Mouse (Mus musculus) central nervous system, embryonic 14 days (tissue): ENCODE results near the gene Bcl2. TPM values are rescaled to one million over a fixed set of nuclear protein-coding genes. Genes with fewer than 3 reads are reported as not detected.

Experiments
- polyA plus RNA-seq: library from polyadenylated mRNA; depleted of rRNA; stranded (reverse); fragments of >200 nt; gene quantifications from 2 replicates; pipeline ENCODE4 v1.2.3, GENCODE M21; 2012; rRNA removed

The Bcl2 gene
- 4.6 and 5.3 TPM in 2 replicates for polyA plus RNA-seq

DNA sequence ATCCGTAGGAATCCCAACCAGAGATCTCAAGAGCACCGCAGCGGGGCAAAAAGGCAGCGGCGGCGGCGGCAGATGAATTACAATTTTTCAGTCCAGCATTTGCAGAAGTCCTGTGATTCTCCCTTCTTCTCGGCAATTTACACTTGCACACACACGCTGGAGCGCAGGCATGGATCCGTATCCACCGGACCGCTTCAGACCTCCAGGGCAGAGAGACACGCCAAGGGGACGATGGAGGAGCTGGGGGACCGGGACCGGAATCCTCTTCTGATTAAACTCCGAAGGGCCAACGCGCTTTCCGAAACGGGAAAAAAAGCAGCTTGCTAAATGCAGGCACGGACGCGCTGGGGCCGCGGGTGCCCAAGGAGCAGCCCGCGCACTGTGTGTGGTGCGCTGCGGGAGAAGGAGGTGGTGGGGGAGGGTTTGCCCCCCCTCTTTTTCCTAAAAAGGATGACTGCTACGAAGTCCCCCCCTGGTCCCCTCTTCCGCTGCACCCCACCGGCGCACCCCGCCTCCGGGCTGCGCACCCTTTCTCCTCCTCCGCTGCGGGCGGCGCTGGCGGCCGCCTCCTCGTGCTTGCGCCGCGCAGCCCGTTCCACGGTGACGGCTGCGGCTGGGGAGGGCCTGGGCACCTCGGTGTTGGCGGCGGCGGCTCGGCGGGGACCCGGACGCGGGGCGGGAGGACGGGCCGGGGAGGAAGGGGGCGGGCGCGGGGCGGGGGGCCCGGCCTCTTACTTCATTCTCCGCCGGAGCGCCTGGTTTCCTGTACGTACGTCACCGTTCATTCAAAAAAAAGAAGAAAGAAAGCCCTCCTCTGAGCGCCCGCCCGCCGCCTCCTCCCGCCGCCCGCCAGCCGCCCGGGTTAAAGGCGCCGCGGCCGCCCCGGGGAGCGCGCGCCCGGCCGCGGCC is at the start of gene Bcl2:
TSS of gene Bcl2 (minus strand) at position 654 of the 909 bp plus-strand sequence.

DNA sequence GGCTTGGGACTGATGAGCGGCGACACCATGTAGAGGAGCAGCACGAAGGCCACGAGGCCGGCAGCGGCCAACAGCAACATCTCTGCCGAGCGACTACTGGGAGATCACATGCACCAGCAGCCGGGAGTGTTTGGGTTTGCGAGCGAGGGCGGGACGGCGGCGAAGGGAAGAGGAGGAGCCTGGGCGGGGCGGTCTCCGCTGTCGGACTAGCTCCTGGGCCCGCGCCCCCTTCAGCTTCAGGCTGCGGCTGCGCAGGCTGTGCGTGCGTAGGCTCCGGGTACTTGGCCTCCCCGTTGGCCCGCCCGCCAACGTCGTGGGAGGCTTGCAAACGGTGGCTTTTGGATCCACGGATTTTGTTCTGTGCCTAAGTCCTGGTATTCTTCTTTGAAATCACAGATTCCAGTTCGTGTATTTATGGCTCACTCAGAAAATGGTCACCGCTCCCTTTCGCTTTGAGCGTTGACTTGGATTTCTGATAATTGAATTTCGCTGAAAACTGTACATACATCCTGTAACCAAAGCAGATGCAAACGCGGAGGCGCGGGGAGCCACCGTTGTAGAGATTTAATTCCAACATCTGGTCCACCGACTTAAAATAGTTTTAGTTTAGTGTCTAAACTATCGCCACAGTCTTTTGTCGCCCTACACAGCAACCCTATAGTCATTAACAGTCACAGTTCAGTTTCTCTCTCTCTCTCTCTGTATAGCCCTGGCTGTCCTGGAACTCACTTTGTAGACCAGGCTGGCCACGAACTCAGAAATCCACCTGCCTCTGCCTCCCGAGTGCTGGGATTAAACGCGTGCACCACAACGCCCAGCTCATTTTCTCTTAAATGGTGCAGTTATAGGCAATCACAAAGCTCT is 45.7 kb upstream of the Bcl2 start, which contains the start of gene Kdsr:
TSS of gene Kdsr (minus strand) at position 156 of the 864 bp plus-strand sequence.

Other genes starting within 250 kb of the Bcl2 start
- gene Kdsr, start 45.5 kb upstream of the Bcl2 start, polyA plus RNA-seq, result 9.1 and 9.2 TPM in 2 replicates
- 29.4 and 31.6 TPM in 2 replicates for gene Vps4b, start 82.5 kb upstream of the Bcl2 start, polyA plus RNA-seq
- gene Serpinb5, start 146.9 kb upstream of the Bcl2 start, polyA plus RNA-seq, result 0.02 and 0.49 TPM in 2 replicates
- 0.45 TPM in 1 of 2 replicates, not detected in the other for gene Serpinb12, start 220.2 kb upstream of the Bcl2 start, polyA plus RNA-seq